Mouse (Mus musculus) heart, postnatal 10 days (tissue): ENCODE measurements at regions not wholly inside any gene's neighbourhood (a gene's known extent, or its start where the extent isn't known, plus 50 kb on each side); places are given as distances from the start of the nearest gene placed in this dataset.
"Not testable (repeated sequence)": the region's sequence is repeated elsewhere in the genome, so short reads cannot be mapped to it uniquely, and the experiment has no call there.

Experiments used
- DNase-seq, 2 experiments: peaks; one replicate each; pipeline ENCODE4 v3.0.0; 2021
- intact Hi-C: fragments of 180-260 bp; cut with DNase I; formaldehyde crosslinking; loops from one replicate; pipeline ENCODE4 v1.15.1; 2025

DNA sequence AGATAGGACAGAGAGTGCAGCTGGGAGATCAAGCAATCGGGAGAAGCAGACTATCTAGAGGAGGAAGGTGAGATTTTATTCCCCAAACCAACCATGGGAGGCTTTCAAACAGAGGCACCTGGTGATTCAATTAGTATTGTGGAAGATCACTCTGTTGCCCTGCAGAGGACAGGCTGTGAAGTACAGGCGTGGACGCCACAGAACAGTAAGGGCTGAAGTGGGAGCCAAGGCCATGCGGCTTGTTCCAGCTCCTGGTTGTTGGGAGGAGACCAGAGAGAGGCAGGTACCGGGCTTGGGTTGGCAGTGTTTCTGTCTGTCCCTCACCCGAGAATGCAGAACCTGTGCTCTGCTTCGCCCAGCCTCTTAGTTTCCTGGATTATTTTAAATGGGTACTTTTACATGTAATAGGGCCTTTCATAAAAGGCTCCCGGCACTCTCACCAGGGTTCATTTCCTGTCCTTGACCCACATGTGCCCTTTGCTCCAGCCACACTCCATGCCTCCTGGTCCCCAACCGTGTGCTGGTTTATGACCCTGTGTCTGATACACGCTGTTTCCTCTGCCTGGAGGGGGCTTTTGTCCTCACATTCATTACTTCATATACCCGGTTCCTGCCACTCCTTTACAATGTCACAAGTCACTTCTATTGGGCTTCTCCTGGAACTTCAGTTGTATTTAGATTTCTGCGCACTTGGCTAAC, 58.3 kb downstream of the Vcpkmt start:
- intact Hi-C loops, result no loop called here
- DNase-seq, result no peak

- intact Hi-C loops, result loop anchor here (5.0 kb wide), 1 partner anchor 148 kb away; the partner anchor contains the start of genes Arf6 and Gm9887
- no peak for DNase-seq
These were observed 63.0 kb downstream of the Vcpkmt start for GRCm38 (mm10) chr12:69519869-69520268.

DNA sequence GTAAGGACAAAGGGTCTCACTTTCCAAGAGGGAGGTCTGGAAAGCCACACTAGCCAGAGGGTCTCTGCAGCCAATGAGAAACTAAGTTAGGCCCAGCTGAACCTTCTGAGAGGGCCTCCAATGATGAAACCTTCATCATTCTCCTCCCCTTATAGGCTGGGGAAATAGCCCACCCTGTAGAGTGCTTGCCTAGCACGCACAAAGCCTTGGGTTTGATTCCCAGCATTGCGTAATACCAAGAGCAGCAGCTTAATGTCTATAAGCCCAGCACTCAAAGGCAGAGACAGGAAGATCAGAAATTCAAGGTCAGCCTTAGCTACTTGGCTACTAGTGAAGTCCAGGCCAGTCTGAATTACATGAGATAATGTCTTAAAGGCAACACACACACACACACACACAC, 63.8 kb downstream of the Vcpkmt start:
- intact Hi-C loops, result loop anchor here (5.0 kb wide), 1 partner anchor 147 kb away; the partner anchor contains the start of genes Arf6 and Gm9887
- DNase-seq, result no peak

DNA sequence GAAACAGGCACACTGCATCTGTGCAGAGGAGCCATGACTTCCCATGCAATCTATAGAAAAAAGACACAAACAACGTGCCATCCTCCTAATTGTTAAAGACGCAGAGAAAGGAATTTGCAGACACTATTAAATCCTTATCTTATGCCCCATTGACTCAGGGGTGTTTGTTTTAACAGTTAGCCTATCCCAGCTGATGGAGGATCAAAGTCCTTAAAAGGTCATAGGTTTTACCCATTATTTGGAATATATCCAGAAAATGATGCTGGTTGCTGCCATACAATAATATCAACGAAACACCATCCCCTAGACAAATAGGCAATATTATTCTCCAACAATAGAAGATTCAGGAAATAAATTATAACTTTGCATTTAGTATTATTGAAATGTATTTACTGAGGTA, 65.2 kb downstream of the Vcpkmt start:
- intact Hi-C loops, result loop anchor here (5.0 kb wide), 1 partner anchor 145 kb away; the partner anchor contains the start of genes Arf6 and Gm9887
- no peak for DNase-seq

GRCm38 (mm10) chr12:69516314-69516916, 66.4 kb downstream of the Vcpkmt start:
- no peak for DNase-seq
- intact Hi-C loops, result loop anchor here (5.0 kb wide), 1 partner anchor 144 kb away; the partner anchor contains the start of genes Arf6 and Gm9887

DNA sequence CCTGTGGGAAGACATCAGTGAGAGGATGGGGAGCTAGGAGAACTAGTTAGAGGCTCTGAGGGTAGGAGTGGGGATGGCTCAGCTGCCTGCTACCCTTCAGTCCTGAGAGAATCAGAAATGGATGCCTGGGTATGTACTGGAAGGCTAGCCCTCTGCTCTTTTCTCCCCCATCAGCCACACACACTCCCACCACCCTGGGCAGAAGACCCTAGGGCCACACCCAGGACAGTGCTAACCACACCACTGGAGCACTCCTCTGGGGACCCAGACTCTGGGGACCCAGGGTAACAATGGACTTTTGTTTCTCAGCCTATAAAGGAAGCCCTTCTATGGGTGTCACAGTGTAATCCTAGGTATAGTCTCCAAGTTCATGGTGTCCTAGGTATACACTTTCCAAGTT, 67.0 kb downstream of the Vcpkmt start:
- no peak for DNase-seq
- intact Hi-C loops, result loop anchor here (5.0 kb wide), 1 partner anchor 144 kb away; the partner anchor contains the start of genes Arf6 and Gm9887

DNA sequence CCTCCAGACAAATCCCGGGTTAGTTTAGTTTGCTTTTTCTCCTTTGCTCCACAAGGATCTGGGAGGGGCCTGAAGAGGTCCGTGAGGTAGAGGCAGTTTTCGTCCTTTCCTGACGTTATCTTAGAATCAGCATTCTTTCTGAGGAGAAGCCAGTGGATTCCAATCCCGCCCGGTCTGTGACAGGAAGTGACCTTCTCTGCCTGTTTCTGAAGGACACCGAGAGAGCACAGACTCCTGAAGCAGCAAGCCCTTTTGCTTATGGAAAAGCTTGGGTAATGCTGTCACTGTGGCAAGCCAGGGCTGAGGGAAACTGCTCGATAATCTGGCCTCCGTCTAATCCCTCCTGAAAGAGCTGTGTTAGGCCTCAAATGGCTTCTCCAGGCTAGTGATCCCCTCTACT, 67.7 kb downstream of the Vcpkmt start:
- intact Hi-C loops, result loop anchor here (5.0 kb wide), 1 partner anchor 143 kb away; the partner anchor contains the start of genes Arf6 and Gm9887
- DNase-seq, result peak in 1 of 2 experiments; percentile 32

DNA sequence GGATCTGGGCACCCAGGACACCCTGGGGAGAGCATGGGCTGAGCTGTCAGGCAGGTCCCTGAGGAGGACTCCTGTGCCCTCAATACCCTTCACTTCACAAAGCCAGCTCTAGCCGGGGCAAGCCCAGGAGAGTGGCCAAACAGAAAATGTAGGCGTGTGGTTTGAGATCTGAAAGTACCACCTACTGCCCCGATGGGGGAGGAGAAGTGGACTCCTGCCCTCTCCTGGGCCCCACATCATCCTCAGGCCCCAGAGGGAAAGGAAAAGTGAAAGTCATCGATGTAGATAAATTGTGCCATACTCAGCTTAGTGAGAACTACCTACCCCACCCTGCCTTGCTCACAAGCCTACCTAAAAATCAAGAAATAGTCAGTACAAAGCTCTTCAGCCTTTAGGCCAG, 69.7 kb downstream of the Vcpkmt start:
- DNase-seq, result no peak
- intact Hi-C loops, result no loop called here

GRCm38 (mm10) chr12:69510736-69511135, 72.1 kb downstream of the Vcpkmt start:
- intact Hi-C loops, result no loop called here
- no peak for DNase-seq

- DNase-seq, intact Hi-C loops: not testable (repeated sequence)
These were observed 73.6 kb downstream of the Vcpkmt start for GRCm38 (mm10) chr12:69509180-69509579.

DNA sequence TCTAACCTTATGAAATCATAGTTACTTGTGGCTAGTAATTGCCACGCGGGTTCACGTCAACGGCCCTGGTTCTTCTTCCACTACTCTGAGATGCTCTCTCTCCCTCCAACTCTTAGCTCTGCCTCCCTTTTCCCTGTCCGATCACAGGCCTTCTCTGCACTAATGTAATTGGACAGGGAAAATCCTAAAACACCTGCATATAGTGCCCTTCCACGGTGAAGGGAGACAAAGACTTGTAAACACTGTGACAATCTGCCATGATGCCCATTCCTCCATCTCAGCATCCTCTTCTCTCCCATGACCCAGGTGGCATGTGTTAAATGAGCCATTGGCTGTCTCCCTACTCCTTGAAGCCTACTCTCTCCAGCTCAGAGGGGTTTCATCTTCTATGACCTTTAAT, 74.9 kb downstream of the Vcpkmt start:
- DNase-seq, result no peak
- intact Hi-C loops, result no loop called here

- intact Hi-C loops, result no loop called here
- DNase-seq, result no peak
These were observed 75.5 kb downstream of the Vcpkmt start for GRCm38 (mm10) chr12:69507333-69507732.

DNA sequence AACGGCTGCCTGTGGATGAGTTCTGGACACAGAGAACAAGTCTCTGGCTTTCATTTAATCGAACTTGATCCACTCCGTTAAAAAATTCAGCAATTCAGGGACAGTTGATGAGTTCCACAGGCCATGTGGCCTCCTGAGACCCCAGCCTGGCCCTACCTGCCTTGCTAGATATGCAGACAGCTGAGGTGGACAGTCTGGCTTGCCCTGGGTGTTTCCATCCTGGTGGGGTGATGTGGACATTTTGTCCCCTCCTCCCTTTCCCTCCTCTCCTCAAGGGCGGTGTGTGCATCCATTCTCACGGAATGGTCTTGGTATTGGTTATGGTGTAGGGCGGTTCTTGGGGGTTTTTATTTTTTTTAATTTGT, 80.1 kb downstream of the Vcpkmt start:
- no peak for DNase-seq
- intact Hi-C loops, result loop anchor here (2.0 kb wide), 1 partner anchor 72 kb away; no protein-coding TSS in a partner anchor

DNA sequence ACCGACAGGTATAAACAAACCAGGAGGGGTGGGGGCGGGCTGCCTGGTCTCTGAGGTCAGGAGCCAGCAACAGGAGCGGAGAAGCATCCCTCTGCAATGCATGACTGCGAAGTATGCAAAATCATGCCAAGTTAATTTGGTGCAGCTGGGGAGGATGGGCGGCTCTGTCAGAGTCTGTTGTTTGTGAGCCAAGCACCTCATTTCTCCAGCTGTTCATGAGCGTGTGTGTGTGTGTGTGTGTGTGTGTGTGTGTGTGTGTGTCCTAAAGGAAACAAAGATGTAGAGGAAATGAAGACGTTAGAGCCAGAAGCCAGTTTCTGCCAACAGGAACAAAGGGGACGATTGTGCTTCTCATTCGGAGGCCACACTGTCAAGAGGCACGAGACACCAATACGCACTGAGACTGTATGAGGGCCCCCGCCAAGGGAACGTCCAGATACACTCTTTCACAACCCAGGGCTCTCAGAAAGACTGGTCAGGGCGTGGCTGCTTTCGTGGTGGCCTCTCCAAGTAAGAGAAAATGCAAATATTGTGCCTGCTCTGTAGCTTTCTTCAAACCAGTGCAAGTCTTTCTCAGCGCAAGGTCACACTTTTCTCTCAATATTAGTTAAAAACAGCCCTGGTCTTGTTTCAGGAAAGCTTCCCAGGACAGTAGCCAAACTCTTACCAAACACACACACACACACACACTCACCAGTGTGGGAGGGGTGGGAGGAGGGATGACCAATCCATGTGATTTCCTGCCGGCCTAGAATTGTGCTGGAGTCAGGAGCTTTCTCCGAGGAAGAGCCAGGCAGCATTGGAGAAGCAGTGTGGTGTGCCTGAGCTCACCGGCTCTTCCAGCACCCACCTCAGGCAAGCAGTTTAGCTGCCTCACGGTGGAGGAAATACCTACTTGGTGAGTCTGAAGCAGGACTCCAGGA, 80.8 kb downstream of the Vcpkmt start:
- peak; percentile 91 for DNase-seq
- intact Hi-C loops, result loop anchor here (2.0 kb wide), 1 partner anchor 73 kb away; no protein-coding TSS in a partner anchor

- intact Hi-C loops, result no loop called here
- DNase-seq, result no peak
These were observed 81.5 kb downstream of the Vcpkmt start for GRCm38 (mm10) chr12:69501346-69501730.

- DNase-seq, result peak; percentile 70 to 75
- intact Hi-C loops, result no loop called here
These were observed 82.1 kb downstream of the Vcpkmt start for GRCm38 (mm10) chr12:69500600-69501345.

- intact Hi-C loops, result loop anchor here (10.0 kb wide), 1 partner anchor 122 kb away; the partner anchor contains the start of genes Arf6 and Gm9887
- DNase-seq, result peak; percentile 90 to 91
These were observed 85.7 kb downstream of the Vcpkmt start for GRCm38 (mm10) chr12:69497121-69497520.

GRCm38 (mm10) chr12:69496341-69496904, 86.4 kb downstream of the Vcpkmt start:
- peak in 1 of 2 experiments; percentile 51 for DNase-seq
- intact Hi-C loops, result loop anchor here (10.0 kb wide), 1 partner anchor 122 kb away; the partner anchor contains the start of genes Arf6 and Gm9887

GRCm38 (mm10) chr12:69495776-69496175, 87.1 kb downstream of the Vcpkmt start:
- no peak for DNase-seq
- intact Hi-C loops, result loop anchor here (10.0 kb wide), 1 partner anchor 121 kb away; the partner anchor contains the start of genes Arf6 and Gm9887
